Mouse (Mus musculus) intestine, embryonic 14.5 days (tissue): ENCODE measurements at regions not wholly inside any gene's neighbourhood (a gene's known extent, or its start where the extent isn't known, plus 50 kb on each side); places are given as distances from the start of the nearest gene placed in this dataset.
"Not testable (repeated sequence)": the region's sequence is repeated elsewhere in the genome, so short reads cannot be mapped to it uniquely, and the experiment has no call there.

Experiments
- ATAC-seq: fragments of 200-750 bp; cut with Nextera tagmentation; replicated peaks from 2 replicates; pipeline ENCODE4 v1.8.0; 2017; ENCODE audit warnings: low read depth, moderate number of reproducible peaks, moderate TSS enrichment, moderate library complexity; ENCODE audit not compliant: low FRiP score, low TSS enrichment
- DNase-seq: peaks from one replicate; pipeline ENCODE4 v3.0.0-alpha.2; 2018; ENCODE audit warnings: low spot score
- H3K27ac ChIP-seq: fragments of 300-500 bp; sonication (generic); 2 replicates; pipeline ENCODE4 v1.5.1; 2014; ENCODE audit warnings: low read depth, mild to moderate bottlenecking, control low read depth
- H3K27me3 ChIP-seq: fragments of 300-500 bp; sonication (generic); replicated peaks from 2 replicates; pipeline ENCODE4 v1.6.1; 2014; ENCODE audit warnings: low read length, control low read depth; ENCODE audit not compliant: control insufficient read depth, insufficient read depth
- H3K36me3 ChIP-seq: fragments of 300-500 bp; sonication (generic); 2 replicates; pipeline ENCODE4 v1.6.1; 2014; ENCODE audit warnings: low read length, control low read depth; ENCODE audit not compliant: control insufficient read depth, insufficient read depth
- H3K4me1 ChIP-seq: fragments of 300-500 bp; sonication (generic); replicated peaks from 2 replicates; pipeline ENCODE4 v1.6.1; 2014; ENCODE audit warnings: low read length, control low read depth, mixed read lengths; ENCODE audit not compliant: control insufficient read depth, insufficient read depth
- H3K4me2 ChIP-seq: fragments of 300-500 bp; sonication (generic); 2 replicates; pipeline ENCODE4 v1.6.1; 2014; ENCODE audit warnings: low read length
- H3K4me3 ChIP-seq: fragments of 300-500 bp; sonication (generic); 2 replicates; pipeline ENCODE4 v1.5.1; 2014; ENCODE audit warnings: low read depth, low read length, control low read depth, mixed read lengths
- H3K9ac ChIP-seq: fragments of 300-500 bp; sonication (generic); 2 replicates; pipeline ENCODE4 v1.6.1; 2014; ENCODE audit warnings: mild to moderate bottlenecking, low read length
- H3K9me3 ChIP-seq: fragments of 300-500 bp; sonication (generic); 2 replicates; pipeline ENCODE4 v1.6.1; 2016; ENCODE audit warnings: low read length, control low read depth; ENCODE audit not compliant: control insufficient read depth
- WGBS: fragments of 180-500 bp; shearing (Covaris S2); extraction: QIAGEN DNeasy Blood & Tissue Kit; methylation state at CpG from one replicate; pipeline ENCODE4 v1.1.7; 2014; 5-methylcytosine and 5-hydroxymethylcytosine counted together

GRCm38 (mm10) chr6:7441725-7442124 lies 113.0 kb upstream of the Tac1 start:
- 49% methylated on average over 3 of the region's 3 CpGs for WGBS
- Histone ChIP-seq H3K9ac (no peak overlapping the region), H3K4me3 (no peak overlapping the region), H3K27me3 (no peaks in the 10 kb centered on the region), H3K9me3 (no peaks in the 10 kb centered on the region), H3K4me2 (no peak overlapping the region), H3K4me1 (no peaks in the 10 kb centered on the region), H3K36me3 (no peaks in the 10 kb centered on the region), H3K27ac (no peak overlapping the region)
- no peak for ATAC-seq
- no peak for DNase-seq

- not testable (repeated sequence) for DNase-seq, H3K4me2 ChIP-seq, H3K9ac ChIP-seq, H3K4me1 ChIP-seq, ATAC-seq, H3K27me3 ChIP-seq, H3K27ac ChIP-seq, H3K36me3 ChIP-seq, H3K9me3 ChIP-seq, H3K4me3 ChIP-seq
- 69% methylated on average over 3 of the region's 3 CpGs for WGBS
These were observed 112.4 kb upstream of the Tac1 start for GRCm38 (mm10) chr6:7442286-7442685.

GRCm38 (mm10) chr6:7455881-7456280 lies 98.8 kb upstream of the Tac1 start:
- Histone ChIP-seq H3K27ac (no peak overlapping the region), H3K4me1 (no peaks in the 10 kb centered on the region), H3K9me3 (no peaks in the 10 kb centered on the region), H3K4me2 (no peak overlapping the region), H3K27me3 (no peaks in the 10 kb centered on the region), H3K36me3 (no peaks in the 10 kb centered on the region), H3K9ac (no peak overlapping the region), H3K4me3 (no peak overlapping the region)
- ATAC-seq (no peak), DNase-seq (no peak)
- 94% methylated on average over 3 of the region's 3 CpGs for WGBS

- no peak overlapping the region for H3K27ac ChIP-seq
- WGBS: 82% methylated on average over 2 of the region's 2 CpGs
- H3K9ac ChIP-seq: no peak overlapping the region
- ATAC-seq: no peak
- no peak overlapping the region for H3K4me3 ChIP-seq
- no peaks in the 10 kb centered on the region for H3K27me3 ChIP-seq
- no peaks in the 10 kb centered on the region for H3K4me1 ChIP-seq
- H3K36me3 ChIP-seq: no peaks in the 10 kb centered on the region
- H3K4me2 ChIP-seq: no peak overlapping the region
- no peak for DNase-seq
- no peaks in the 10 kb centered on the region for H3K9me3 ChIP-seq
These were observed 90.8 kb upstream of the Tac1 start for GRCm38 (mm10) chr6:7463896-7464295.

- WGBS: 81% methylated on average over 2 of the region's 2 CpGs
- no peaks in the 10 kb centered on the region for H3K9me3 ChIP-seq
- H3K4me2 ChIP-seq: no peak overlapping the region
- H3K27ac ChIP-seq: no peak overlapping the region
- H3K9ac ChIP-seq: no peak overlapping the region
- no peak for DNase-seq
- no peak for ATAC-seq
- H3K27me3 ChIP-seq: no peaks in the 10 kb centered on the region
- H3K36me3 ChIP-seq: no peaks in the 10 kb centered on the region
- H3K4me3 ChIP-seq: no peak overlapping the region
- H3K4me1 ChIP-seq: no peaks in the 10 kb centered on the region
These were observed 90.3 kb upstream of the Tac1 start for GRCm38 (mm10) chr6:7464346-7464745.

GRCm38 (mm10) chr6:7472366-7473026 lies 82.2 kb upstream of the Tac1 start:
- no peak for ATAC-seq
- 48% methylated on average over 7 of the region's 7 CpGs for WGBS
- no peak overlapping the region for H3K4me3 ChIP-seq
- H3K27ac ChIP-seq: no peak overlapping the region
- H3K4me1 ChIP-seq: no peaks in the 10 kb centered on the region
- H3K9me3 ChIP-seq: no peaks in the 10 kb centered on the region
- H3K4me2 ChIP-seq: no peak overlapping the region
- DNase-seq: no peak
- H3K27me3 ChIP-seq: no peaks in the 10 kb centered on the region
- H3K9ac ChIP-seq: no peak overlapping the region
- H3K36me3 ChIP-seq: no peaks in the 10 kb centered on the region

GRCm38 (mm10) chr6:7473730-7474129 lies 80.9 kb upstream of the Tac1 start:
- no peak overlapping the region for H3K27ac ChIP-seq
- H3K4me3 ChIP-seq: no peak overlapping the region
- no peak for ATAC-seq
- H3K4me2 ChIP-seq: no peak overlapping the region
- H3K4me1 ChIP-seq: no peaks in the 10 kb centered on the region
- H3K36me3 ChIP-seq: no peaks in the 10 kb centered on the region
- DNase-seq: no peak
- no peak overlapping the region for H3K9ac ChIP-seq
- H3K9me3 ChIP-seq: no peaks in the 10 kb centered on the region
- H3K27me3 ChIP-seq: no peaks in the 10 kb centered on the region
- WGBS: 60% methylated on average over 3 of the region's 3 CpGs

GRCm38 (mm10) chr6:7476907-7477306 lies 77.8 kb upstream of the Tac1 start:
- H3K36me3 ChIP-seq: no peaks in the 10 kb centered on the region
- H3K4me2 ChIP-seq: no peak overlapping the region
- no peak overlapping the region for H3K9ac ChIP-seq
- no peak overlapping the region for H3K27ac ChIP-seq
- 75% methylated on average over 1 of the region's 1 CpGs for WGBS
- no peaks in the 10 kb centered on the region for H3K9me3 ChIP-seq
- DNase-seq: no peak
- H3K4me1 ChIP-seq: no peaks in the 10 kb centered on the region
- H3K4me3 ChIP-seq: no peak overlapping the region
- H3K27me3 ChIP-seq: no peaks in the 10 kb centered on the region
- ATAC-seq: no peak

- no peak overlapping the region for H3K9ac ChIP-seq
These were observed 60.4 kb upstream of the Tac1 start for GRCm38 (mm10) chr6:7494299-7494698.

More at GRCm38 (mm10) chr6:7494299-7494698, 60.4 kb upstream of the Tac1 start:
- no peaks in the 10 kb centered on the region for H3K9me3 ChIP-seq
- ATAC-seq: no peak
- H3K4me3 ChIP-seq: no peak overlapping the region
- 67% methylated on average over 2 of the region's 2 CpGs for WGBS
- H3K4me1 ChIP-seq: no peaks in the 10 kb centered on the region
- no peaks in the 10 kb centered on the region for H3K27me3 ChIP-seq
- H3K4me2 ChIP-seq: no peak overlapping the region
- no peak for DNase-seq
- no peaks in the 10 kb centered on the region for H3K36me3 ChIP-seq
- no peak overlapping the region for H3K27ac ChIP-seq
